Mouse (Mus musculus) layer of hippocampus, adult 9-11 months (tissue): ENCODE data around the gene Rcsd1.
"Not testable (repeated sequence)": the region's sequence is repeated elsewhere in the genome, so short reads cannot be mapped to it uniquely, and the experiment has no call there.

Experiments
- DNase-seq: peaks from one replicate; pipeline ENCODE4 v3.0.0; 2022

The Rcsd1 gene

DNA sequence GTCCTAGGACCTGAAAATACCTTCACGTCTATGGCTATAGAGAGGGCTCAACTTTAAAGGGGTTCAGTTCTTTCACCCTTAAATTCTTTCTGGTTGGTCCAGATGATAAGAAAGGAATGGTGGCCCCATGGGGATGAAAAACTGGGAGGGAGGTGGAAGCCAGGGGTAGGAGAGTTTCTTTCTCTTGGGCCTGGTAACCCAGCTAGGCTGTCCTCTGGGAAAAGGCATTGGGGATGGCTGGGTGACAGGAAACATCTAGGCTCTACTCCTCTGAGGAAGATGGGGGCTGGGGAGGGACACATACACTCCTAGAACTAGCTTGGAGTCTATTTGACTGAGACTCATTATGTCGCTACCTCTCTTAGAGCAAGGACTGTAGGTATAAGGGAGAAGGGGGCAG lies 21.7 kb downstream of the Rcsd1 start:
- DNase-seq: no peak

DNA sequence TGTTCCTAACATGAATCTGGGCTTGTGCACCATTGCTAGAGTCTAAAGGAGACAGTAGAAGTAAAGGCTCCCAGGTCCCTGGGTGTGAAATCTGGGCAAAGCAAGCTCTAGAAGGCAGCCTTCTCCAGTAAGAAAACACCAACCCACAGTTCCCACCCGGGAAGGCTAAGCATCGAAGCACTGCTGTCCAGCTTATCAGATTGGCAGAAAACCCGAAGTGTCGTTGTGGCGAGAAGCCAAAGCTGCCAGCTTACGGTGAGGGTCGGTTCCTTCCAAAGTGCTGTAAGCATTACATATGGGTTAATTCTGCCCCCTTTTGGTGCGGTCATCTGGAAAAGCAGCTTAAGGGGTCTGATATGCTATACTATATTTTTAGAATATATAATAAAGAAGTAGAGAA lies 22.6 kb downstream of the Rcsd1 start:
- DNase-seq: no peak

DNA sequence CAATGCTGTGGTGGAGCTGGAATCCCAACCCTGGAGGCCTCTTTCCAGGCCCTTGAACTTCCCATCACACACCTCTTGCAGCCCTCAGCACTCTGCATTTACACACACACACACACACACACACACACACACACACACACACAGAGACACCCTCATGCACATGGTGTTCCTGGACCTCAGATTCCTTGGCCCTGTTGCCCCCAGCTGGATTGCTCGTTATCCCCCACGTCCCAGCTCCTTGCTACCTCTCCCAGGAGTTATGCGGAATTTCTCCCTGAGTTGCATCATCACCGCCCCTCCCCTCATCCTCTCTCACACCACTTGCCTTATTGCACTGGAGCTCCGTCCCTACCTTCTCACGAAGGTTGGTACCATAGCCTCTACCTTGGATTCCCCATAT lies 23.2 kb downstream of the Rcsd1 start:
- no peak for DNase-seq

DNA sequence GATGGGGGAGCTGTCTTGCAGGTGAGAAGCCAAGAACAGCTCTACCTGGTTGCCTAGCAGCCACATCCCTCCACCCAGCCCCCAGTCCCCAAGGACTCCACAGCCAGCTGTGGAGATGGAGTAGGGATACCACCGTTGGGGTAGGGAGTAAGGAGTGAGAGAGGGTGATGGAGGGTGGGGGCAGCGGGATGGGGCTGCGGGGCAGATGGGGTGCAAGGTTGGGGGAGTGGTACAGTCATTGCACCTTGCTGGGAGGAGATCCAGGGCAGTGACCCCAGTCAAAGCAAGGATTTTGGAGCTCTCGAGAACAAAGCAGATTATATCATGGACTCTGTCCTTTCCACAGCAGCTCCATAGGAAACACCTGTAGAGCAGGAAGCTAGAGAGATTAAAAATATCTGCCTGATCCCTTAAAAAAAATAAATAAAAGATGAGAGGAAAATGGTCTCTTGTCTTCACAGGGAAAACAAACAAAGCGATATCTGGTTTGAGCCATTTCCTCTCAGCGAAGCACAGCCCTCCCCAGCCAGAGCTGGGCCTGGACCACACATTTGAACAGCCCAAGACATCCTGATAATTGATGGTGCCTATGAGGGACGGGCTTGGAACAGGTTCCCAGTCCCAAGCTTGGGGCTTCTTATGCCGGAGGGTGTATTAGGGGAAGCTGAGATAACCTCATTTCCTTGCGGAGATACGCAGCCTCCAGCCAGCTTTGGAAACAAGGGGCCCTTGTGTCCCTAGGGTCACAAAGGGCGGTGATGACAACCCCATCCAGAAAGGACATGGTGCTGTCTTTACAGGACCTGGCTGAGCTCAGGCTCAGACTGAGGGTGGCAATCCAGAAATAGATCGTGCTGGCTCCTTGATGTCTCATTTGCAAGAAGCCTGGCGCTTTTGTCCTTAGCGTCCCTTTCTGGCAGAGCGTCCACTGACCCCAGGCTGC lies 25.0 kb downstream of the Rcsd1 start:
- no peak for DNase-seq

DNA sequence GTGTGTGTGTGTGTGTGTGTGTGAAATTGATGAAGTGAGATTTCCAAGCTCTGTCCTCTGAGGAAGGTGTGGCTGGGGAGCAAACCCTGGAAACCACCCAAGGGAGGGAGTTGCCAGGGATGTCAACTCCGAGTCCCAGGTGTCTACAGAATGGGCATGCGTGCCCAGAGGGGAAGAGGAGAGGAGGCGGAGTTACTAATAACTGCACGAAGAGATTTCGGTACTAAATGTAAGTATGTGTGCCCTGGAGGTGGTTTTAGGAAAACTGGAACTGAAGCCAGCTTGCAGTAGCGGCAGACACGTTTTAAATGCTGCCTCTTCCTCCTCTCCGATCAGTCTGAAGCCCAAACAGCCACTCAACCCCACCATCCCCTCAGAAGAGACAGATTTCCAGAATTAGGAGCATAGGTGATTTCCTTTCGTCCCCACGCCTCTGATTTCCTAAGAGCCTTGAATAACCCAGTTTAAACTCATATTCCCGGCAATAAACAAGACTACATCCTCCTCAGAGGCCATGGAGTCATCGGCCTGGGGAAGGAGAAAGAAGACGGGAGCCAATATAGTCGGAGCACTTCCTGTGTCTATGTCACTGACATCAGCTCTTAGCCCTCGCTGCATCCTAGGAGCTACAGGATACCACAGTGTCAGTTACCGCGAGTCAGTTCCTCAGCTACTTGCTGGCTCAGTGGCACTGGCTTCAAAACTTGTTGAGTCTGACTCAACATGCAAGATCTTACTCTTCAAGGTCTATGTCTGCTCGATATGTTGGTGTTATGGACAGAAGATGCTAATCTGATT lies 27.3 kb downstream of the Rcsd1 start:
- DNase-seq: no peak

- no peak for DNase-seq
Measured at GRCm38 (mm10) chr1:165681045-165681794, 28.3 kb downstream of the Rcsd1 start.

GRCm38 (mm10) chr1:165680086-165680485 lies 29.5 kb downstream of the Rcsd1 start:
- DNase-seq: not testable (repeated sequence)

GRCm38 (mm10) chr1:165679618-165679997 lies 29.9 kb downstream of the Rcsd1 start:
- no peak for DNase-seq

- no peak for DNase-seq
Measured at GRCm38 (mm10) chr1:165678861-165679617, 30.5 kb downstream of the Rcsd1 start.

DNA sequence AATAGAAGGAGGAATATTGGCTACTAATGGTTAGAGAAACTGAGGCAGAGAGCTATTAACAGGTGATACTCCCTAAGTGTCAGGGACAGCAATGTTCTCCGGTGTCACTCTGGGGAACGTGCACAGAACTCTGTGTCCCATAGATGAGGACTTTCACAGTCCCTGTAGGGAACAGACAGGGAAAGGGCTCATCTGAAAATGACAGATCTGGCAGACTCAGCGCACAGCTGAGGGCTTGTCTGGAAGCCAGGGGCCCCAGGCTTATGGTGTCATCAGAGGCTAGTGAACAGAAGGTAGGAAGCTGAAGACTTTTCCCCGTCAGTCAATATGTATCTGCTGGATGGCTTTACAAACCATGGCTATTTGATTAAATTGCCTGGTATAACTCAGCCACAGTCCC lies 32.0 kb downstream of the Rcsd1 start:
- DNase-seq: no peak

GRCm38 (mm10) chr1:165676993-165677392 lies 32.6 kb downstream of the Rcsd1 start:
- DNase-seq: no peak

DNA sequence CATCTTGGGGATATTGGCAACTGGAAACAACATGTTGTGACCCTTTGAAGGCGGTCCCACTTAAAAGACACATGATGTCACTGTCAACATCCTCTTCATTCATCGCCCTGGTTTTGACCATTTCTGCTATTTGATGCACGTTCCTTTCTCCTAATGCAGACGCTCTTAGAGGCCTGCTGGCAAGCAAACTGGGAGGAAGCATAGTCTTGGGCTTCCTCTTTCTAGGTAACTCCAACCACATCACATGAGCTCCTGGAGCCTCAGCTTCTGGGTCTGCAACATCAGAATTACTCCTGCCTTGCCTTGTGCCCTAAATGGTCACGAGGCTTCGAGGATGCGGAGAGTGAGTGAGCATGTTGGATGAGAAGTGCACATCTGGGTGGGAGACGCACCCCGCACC lies 34.4 kb downstream of the Rcsd1 start:
- no peak for DNase-seq

GRCm38 (mm10) chr1:165672355-165672754 lies 37.2 kb downstream of the Rcsd1 start:
- DNase-seq: no peak

DNA sequence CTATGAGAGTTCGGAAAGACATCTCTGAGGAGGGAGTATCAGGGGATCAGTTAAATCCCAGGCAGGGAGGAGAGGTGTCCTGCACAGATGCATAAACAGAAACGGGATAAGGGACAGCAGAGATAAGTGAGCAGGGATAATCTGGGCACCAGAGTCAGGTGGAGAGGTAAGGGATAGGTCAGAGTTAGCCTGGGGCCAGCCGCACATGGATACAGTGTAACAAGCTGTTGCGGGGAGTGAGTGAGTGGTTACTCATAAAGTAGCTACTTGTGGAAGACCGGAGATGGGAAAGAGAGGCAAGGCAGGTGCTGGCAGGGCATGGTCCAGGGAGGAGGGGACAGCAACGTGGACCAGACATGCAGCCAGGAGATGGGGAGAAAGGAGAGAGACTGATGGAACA lies 39.5 kb downstream of the Rcsd1 start:
- DNase-seq: no peak

GRCm38 (mm10) chr1:165668904-165669303 lies 40.7 kb downstream of the Rcsd1 start:
- DNase-seq: no peak

- DNase-seq: peak; percentile 50
Measured at GRCm38 (mm10) chr1:165667380-165667779, 42.2 kb downstream of the Rcsd1 start.

DNA sequence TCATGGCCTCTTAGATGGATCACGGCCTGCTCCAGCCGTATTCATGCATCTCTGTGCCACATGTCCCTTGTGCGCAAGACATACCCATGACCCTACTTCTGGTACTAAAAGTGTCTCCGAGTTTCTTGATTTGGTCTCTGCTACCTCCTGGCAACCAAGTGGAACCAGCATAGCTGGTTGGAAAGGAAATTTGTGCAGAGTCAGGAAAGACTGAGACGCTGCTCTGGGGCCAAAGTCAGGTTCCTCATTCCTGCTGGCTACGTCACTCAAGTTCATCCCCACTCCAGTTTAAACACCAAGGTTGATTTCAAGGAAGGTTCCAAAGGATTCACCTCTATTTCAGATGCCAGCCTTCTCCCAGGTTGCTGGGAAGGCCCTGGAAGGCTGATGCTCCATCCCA lies 42.6 kb downstream of the Rcsd1 start:
- peak; percentile 56 for DNase-seq

- no peak for DNase-seq
Measured at GRCm38 (mm10) chr1:165665758-165666157, 43.8 kb downstream of the Rcsd1 start.

- no peak for DNase-seq
Measured at GRCm38 (mm10) chr1:165663277-165663676, 46.3 kb downstream of the Rcsd1 start.

DNA sequence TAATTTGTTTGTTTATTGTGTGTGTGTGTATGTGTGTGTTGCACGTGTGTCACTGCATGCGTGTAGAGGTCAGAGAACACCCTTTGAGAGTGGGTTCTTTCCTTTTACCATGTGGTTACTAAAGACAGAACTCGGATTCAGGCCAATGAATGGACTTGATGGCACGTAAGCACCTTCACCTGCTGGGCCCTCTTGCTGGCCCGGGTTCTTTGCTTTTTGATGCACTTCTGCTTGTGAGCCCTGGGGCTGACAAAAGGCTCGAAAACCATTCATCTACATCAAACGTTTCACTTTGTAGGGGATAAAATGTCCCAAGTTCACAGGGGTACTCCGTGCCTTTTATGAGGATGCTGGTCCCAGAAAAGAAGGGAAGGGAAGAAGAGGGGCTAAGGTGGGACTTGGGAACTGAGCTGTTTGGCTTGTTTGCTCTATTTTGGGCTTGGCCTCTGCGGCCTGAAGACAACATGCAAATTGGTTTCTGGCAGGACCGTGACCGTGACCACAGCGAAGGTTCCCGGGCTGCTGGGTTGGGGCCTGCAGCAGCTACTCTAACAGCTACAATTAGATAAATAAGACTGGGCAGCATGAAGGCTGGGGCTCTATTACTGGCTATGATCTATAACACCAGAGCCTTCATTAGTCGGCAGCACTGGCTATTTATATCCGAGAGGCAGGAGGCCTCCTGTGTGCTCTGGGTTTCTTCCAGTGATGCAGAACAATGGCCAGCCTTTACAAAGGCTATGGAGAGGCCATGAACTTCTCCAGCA lies 46.9 kb downstream of the Rcsd1 start:
- DNase-seq: no peak

- no peak for DNase-seq
Measured at GRCm38 (mm10) chr1:165661725-165662124, 47.8 kb downstream of the Rcsd1 start.

DNA sequence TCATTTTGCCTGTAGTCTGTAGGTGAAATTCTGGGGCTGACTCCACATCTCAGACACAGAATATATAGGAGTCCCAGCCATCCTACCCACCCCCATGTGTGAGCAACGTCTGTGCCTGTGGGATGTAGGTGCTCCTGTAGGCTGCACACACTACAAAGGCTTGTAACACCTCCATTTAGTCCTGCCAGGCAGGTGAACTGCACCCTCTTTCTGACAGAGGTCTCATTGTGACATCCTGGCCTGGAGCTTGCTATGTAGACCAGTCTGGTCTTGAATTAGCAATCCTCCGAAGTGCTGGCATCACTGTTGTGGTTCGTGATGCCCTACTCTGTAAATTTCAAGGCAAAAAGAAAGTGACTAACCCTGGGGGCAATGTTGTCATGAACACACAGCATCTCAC lies 48.4 kb downstream of the Rcsd1 start:
- no peak for DNase-seq
